Mouse (Mus musculus) forebrain, embryonic 16.5 days (tissue): ENCODE measurements at regions not wholly inside any gene's neighbourhood (a gene's known extent, or its start where the extent isn't known, plus 50 kb on each side); places are given as distances from the start of the nearest gene placed in this dataset.

Experiments
- ATAC-seq: fragments of 200-750 bp; cut with Nextera tagmentation; 2 replicates; pipeline ENCODE4 v1.8.0; 2017; ENCODE audit warnings: mild to moderate bottlenecking, moderate library complexity
- H3K27ac ChIP-seq: fragments of 300-500 bp; sonication (generic); 2 replicates; pipeline ENCODE4 v1.5.1; 2014; ENCODE audit warnings: low read length, control low read depth
- H3K27me3 ChIP-seq: fragments of 300-500 bp; sonication (generic); replicated peaks from 2 replicates; pipeline ENCODE4 v1.6.1; 2014; ENCODE audit warnings: low read length; ENCODE audit not compliant: control insufficient read depth, insufficient read depth
- H3K36me3 ChIP-seq: fragments of 300-500 bp; sonication (generic); 2 replicates; pipeline ENCODE4 v1.6.1; 2014; ENCODE audit not compliant: control insufficient read depth, insufficient read depth
- H3K4me1 ChIP-seq: fragments of 300-500 bp; sonication (generic); replicated peaks from 2 replicates; pipeline ENCODE4 v1.6.1; 2014; ENCODE audit warnings: low read length; ENCODE audit not compliant: control insufficient read depth, insufficient read depth
- H3K4me2 ChIP-seq: fragments of 300-500 bp; sonication (generic); 2 replicates; pipeline ENCODE4 v1.6.1; 2014; ENCODE audit warnings: mild to moderate bottlenecking, low read length, control low read depth
- H3K4me3 ChIP-seq: fragments of 300-500 bp; sonication (generic); replicated peaks from 2 replicates; pipeline ENCODE4 v1.5.1; 2014; ENCODE audit warnings: mild to moderate bottlenecking, low read length, control low read depth
- H3K9ac ChIP-seq: fragments of 300-500 bp; sonication (generic); replicated peaks from 2 replicates; pipeline ENCODE4 v1.6.1; 2014; ENCODE audit warnings: low read depth, low read length, control low read depth
- H3K9me3 ChIP-seq: fragments of 300-500 bp; sonication (generic); 2 replicates; pipeline ENCODE4 v1.6.1; 2016; ENCODE audit warnings: low read length; ENCODE audit not compliant: control insufficient read depth
- WGBS: fragments of 180-500 bp; shearing (Covaris S2); extraction: QIAGEN DNeasy Blood & Tissue Kit; methylation state at CpG from one replicate; pipeline ENCODE4 v1.1.7; 2014; 5-methylcytosine and 5-hydroxymethylcytosine counted together

DNA sequence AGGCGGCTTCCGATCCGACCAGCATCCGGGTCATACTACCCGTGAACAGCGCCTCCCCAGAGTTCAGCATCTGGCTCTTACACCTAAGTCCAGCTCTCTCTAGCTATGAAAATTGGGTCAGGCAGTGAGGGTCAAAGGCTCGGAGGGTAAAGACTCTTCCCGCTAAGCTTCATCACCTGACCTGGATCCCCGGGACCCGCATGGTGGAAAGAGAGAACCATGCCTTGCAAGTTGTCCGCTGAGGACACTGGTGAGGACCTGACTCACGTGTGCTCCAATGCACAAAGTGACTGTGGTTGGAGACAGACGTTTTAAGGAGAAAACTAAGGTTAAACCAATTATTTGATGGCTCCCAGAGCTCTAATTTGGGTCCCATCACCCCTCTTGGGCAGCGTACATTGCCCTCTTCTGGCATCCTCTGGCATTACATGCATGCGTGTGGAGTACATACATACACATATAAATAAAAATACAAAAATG lies 74.6 kb upstream of the Sall4 start:
- H3K9me3 ChIP-seq: no peaks in the 10 kb centered on the region
- H3K4me3 ChIP-seq: no peak overlapping the region
- no peak overlapping the region for H3K4me2 ChIP-seq
- H3K36me3 ChIP-seq: no peaks in the 10 kb centered on the region
- no peak overlapping the region for H3K27ac ChIP-seq
- H3K27me3 ChIP-seq: peaks cover 24% of the 10 kb centered on the region
- no peak overlapping the region for H3K9ac ChIP-seq
- H3K4me1 ChIP-seq: peaks cover 14% of the 10 kb centered on the region
- ATAC-seq: no peak
- 4% methylated on average over 15 of the region's 15 CpGs for WGBS

DNA sequence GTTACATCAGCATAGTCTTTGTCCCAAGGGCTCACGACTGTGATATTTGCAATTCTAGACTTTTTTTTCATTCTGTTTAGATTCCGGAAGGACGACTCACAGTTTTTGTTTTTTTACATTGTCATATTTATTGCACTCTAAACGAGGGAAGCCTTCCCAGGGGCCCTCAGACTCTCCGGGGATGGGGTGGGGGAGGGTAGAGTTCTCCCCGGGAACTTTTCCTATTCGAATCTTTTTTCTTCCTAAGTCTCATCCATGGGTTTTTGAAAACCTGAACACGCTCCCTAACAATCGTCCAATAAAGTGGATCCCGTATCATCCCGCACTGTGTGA lies 73.9 kb upstream of the Sall4 start:
- 3% methylated on average over 11 of the region's 11 CpGs for WGBS
- Histone ChIP-seq H3K4me3 (no peak overlapping the region), H3K4me2 (no peak overlapping the region)

DNA sequence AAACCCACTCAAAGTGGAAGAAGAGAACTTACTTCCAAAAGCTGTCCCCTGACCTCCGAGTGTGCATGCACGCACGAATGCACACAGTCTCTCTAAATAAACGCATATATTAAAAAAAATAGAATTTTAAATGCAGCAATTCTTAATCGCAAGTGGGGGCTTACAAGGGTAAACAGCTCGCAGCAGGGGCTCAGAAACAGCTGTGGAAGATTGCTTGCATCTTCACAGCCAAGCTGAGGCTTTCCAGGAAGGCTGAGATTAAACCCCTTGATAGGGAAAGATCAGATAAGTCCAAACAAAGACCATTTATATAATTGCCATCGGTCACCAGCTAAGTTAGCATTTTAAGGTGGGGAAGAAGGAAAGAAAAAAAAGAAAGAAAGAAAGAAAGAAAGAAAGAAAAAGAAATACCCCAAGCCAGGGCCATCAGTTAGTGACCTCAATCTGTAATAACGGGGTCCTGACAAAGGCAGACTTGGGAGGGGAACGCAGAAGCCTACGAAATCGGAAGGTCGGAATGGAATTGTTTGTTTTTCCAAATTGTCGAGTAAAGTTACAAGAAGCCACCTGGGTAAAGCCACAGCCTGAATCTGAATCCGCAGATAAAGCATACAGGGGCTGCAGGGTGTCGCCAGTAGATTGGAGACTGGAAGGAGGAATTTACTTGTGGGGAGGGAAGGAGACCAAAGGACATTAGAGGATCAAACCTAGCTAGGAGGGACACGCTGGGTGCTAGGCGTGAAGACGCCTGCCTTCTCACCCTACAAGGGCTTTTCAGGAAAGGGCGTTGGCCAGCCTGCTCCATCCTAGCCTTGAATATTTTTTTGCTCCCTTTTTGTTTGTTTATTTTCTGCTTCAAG lies 73.3 kb upstream of the Sall4 start:
- peaks cover 14% of the 10 kb centered on the region for H3K4me1 ChIP-seq
- H3K4me3 ChIP-seq: no peak overlapping the region
- WGBS: 10% methylated on average over 19 of the region's 19 CpGs
- no peak for ATAC-seq
- H3K9ac ChIP-seq: no peak overlapping the region
- no peaks in the 10 kb centered on the region for H3K9me3 ChIP-seq
- H3K36me3 ChIP-seq: no peaks in the 10 kb centered on the region
- no peak overlapping the region for H3K27ac ChIP-seq
- H3K4me2 ChIP-seq: no peak overlapping the region
- H3K27me3 ChIP-seq: peaks cover 28% of the 10 kb centered on the region

More for the DNA sequence above, 73.9 kb upstream of the Sall4 start:
- no peak for ATAC-seq
- Histone ChIP-seq H3K27me3 (peaks cover 28% of the 10 kb centered on the region), H3K27ac (no peak overlapping the region), H3K36me3 (no peaks in the 10 kb centered on the region), H3K9ac (no peak overlapping the region), H3K9me3 (no peaks in the 10 kb centered on the region), H3K4me1 (peaks cover 14% of the 10 kb centered on the region)

DNA sequence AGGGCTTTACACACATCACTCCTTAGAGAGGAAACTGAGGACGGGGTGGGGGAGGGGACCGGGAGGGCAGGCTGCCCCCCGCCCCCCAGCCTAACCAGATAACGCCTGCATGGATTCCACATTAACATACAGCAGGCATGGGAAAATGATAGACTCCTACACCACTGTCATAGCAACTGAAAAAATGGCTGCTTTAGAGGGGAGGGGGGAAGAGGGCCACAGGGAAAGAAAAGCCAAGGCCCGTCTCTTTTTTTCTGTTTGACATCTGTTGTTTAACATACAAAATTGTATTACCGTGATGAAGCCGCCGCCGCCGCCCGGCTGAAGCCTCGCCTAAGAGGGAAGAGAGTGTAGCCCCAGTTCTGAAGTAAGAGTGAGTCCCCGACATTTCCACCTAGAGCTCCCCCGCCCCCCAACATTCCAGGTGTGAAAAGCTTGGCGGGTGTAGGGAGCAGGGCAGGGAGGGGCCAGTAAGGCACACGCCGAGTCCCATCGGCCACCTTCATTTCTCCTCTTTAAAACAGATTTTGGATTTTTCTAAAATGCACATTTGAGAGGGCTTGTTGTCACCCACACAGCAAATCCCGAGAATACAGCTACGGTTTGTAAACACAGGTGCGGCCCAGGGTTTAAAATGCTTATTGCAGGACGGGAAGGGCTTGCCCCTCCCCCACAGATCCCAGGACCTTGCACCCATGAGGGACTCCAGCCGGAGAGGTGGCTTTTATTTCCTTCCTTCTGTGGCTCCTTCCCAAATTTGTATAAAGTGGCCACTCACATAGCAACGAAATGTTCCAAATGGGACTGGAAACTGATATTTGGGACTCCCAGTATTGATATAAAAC lies 72.3 kb upstream of the Sall4 start:
- peak; percentile 64 for ATAC-seq
- Histone ChIP-seq H3K4me1 (peaks cover 14% of the 10 kb centered on the region), H3K36me3 (no peaks in the 10 kb centered on the region), H3K27ac (no peak overlapping the region), H3K4me3 (peak overlapping the region; percentile 16), H3K4me2 (peak overlapping the region; percentile 48), H3K9me3 (no peaks in the 10 kb centered on the region), H3K9ac (0 out of 2 replicates have a peak overlapping the region, but pooled peaks have one; percentile 6), H3K27me3 (peaks cover 28% of the 10 kb centered on the region)
- WGBS: 2% methylated on average over 24 of the region's 24 CpGs

DNA sequence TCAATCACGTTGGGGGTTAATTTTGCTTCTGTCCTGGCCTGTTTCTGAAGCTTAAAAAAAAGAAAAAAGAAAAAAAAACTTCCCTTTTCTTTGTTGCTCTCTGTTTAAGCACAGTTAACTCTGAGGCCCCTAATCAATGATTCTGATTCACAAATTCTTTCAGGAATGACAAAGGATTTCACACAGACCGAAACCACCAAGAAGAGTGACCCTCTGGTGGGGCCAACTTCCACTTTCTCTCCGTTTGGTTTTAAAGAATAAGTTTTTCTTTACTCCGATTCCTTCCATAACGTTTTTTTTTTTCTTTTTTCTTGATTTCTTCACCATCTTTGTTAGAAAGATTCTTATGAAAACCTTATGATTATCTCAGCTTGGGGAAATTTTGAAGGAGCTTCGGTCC lies 71.5 kb upstream of the Sall4 start:
- ATAC-seq: no peak
- no peak overlapping the region for H3K9ac ChIP-seq
- H3K4me1 ChIP-seq: peaks cover 14% of the 10 kb centered on the region
- H3K27ac ChIP-seq: no peak overlapping the region
- H3K27me3 ChIP-seq: peaks cover 28% of the 10 kb centered on the region
- no peaks in the 10 kb centered on the region for H3K9me3 ChIP-seq
- no peaks in the 10 kb centered on the region for H3K36me3 ChIP-seq
- WGBS: 16% methylated on average over 6 of the region's 6 CpGs
- no peak overlapping the region; the same call in 1 of the 2 replicates for H3K4me2 ChIP-seq
- H3K4me3 ChIP-seq: no peak overlapping the region

DNA sequence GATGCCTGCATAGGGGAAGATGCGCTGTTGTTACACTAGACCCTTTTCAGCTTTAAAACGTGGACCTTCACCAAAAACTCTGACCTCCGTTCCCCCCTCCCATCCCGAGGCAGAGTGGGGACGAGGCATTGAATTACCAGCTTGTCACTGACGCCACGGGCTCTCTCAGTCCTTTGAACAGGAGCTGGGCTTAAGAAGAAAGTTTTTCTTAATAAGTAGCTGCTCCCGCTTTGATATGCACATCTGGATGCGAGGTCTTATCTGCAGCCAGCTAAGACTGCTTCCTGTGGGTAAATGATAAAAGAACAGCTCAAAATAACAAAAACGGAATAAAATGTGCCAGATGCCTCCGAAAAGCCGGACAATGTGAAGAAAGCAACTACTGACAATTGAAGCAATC lies 70.9 kb upstream of the Sall4 start:
- Histone ChIP-seq H3K4me2 (no peak overlapping the region), H3K9ac (no peak overlapping the region), H3K36me3 (no peaks in the 10 kb centered on the region), H3K4me3 (no peak overlapping the region), H3K27me3 (peaks cover 28% of the 10 kb centered on the region), H3K4me1 (peaks cover 14% of the 10 kb centered on the region), H3K9me3 (no peaks in the 10 kb centered on the region), H3K27ac (no peak overlapping the region)
- WGBS: 9% methylated on average over 12 of the region's 12 CpGs
- no peak for ATAC-seq

DNA sequence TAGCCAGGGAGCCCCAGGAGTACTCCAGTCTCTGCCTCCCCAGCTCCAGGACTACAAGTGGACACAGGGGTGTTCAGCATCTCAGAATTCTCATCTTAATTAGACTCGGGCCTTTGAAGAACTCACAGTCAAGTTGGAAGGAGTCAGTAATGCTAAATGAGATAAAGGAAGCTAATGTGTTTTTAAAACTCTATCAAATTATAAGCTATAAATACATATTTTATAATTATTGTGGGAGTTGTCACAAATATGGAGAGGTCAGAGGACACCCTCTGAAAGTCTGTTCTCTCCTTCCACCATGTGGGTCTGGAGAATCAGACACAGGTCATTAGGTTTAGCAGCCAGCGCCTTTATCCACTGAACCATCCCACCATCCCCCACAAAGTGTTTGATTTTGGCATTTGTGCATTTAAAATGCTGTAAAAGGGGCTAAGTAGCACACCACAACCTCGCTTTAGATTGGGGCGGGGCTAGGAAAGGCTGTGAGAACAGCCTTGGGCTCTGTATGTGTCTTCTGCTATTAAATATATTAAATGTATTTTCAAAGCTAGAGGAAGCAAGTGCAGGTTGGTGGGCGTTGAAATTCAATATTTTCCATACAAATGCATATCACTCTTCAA lies 70.3 kb upstream of the Sall4 start:
- 30% methylated on average over 5 of the region's 5 CpGs for WGBS
- Histone ChIP-seq H3K4me3 (no peak overlapping the region), H3K4me1 (peaks cover 14% of the 10 kb centered on the region), H3K27me3 (peaks cover 28% of the 10 kb centered on the region), H3K27ac (no peak overlapping the region), H3K36me3 (no peaks in the 10 kb centered on the region), H3K4me2 (no peak overlapping the region), H3K9me3 (no peaks in the 10 kb centered on the region), H3K9ac (no peak overlapping the region)
- no peak for ATAC-seq

DNA sequence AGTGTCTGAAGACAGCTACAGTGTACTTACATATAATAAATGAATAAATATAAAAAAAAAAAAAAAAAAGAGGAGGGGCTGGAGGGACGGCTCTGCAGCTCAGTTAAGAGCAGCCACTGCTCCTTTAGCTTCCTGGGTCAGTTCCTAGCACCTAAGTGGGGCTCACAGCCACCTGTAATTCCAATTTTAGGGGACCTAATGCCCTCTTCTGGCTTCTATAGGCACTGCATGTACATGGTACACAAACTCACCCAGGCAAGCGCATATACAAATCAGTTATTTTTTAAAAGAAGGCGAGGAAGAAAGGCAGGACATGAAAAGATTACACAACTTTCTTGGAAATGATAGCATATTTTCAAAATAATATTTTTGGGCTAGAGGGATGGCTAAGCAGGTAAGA lies 67.0 kb upstream of the Sall4 start:
- H3K4me2 ChIP-seq: no peak overlapping the region
- H3K36me3 ChIP-seq: no peaks in the 10 kb centered on the region
- H3K27ac ChIP-seq: no peak overlapping the region
- H3K9ac ChIP-seq: no peak overlapping the region
- H3K9me3 ChIP-seq: no peaks in the 10 kb centered on the region
- H3K4me3 ChIP-seq: no peak overlapping the region
- peaks cover 5% of the 10 kb centered on the region for H3K4me1 ChIP-seq
- 92% methylated on average over 3 of the region's 3 CpGs for WGBS
- H3K27me3 ChIP-seq: peaks cover 11% of the 10 kb centered on the region
- ATAC-seq: no peak

DNA sequence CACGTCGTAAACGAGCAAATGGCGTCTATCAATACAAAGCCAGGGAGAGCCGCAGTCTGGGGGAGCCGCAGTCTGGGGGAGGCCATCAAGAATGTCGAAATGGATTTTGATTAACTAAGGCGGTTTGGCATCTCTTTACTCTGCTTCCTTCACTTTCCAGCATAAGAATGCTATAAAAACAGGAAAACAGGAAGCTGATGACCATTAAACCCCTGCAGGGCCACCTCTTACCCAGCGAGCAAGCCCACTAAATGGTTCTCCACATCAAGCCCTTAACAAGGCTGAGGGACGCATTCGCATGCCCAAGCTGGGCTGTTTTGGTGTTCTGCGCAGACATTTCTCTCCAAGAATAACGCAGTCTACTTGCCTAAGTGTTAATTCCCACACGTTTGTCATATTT lies 64.0 kb upstream of the Sall4 start:
- H3K27ac ChIP-seq: no peak overlapping the region
- H3K9ac ChIP-seq: no peak overlapping the region
- no peaks in the 10 kb centered on the region for H3K4me1 ChIP-seq
- H3K27me3 ChIP-seq: no peaks in the 10 kb centered on the region
- ATAC-seq: no peak
- no peaks in the 10 kb centered on the region for H3K36me3 ChIP-seq
- H3K9me3 ChIP-seq: no peaks in the 10 kb centered on the region
- no peak overlapping the region for H3K4me2 ChIP-seq
- 52% methylated on average over 14 of the region's 14 CpGs for WGBS
- H3K4me3 ChIP-seq: no peak overlapping the region
